Mouse (Mus musculus) heart, adult 2 months (tissue): ENCODE results near the gene Cfap97d1.

Source experiments
- CTCF ChIP-seq: fragments of 200-600 bp; IDR thresholded peaks from 2 replicates; pipeline ENCODE4 v1.8.1; 2022; ENCODE audit warnings: antibody characterized with exemption, mild to moderate bottlenecking, moderate library complexity
- EP300 ChIP-seq: fragments of 200-500 bp; IDR thresholded peaks from 2 replicates; pipeline ENCODE4 v1.6.1; 2011; ENCODE audit warnings: low read depth, low read length, control low read depth; ENCODE audit not compliant: insufficient read depth
- POLR2A ChIP-seq: fragments of 200-500 bp; IDR thresholded peaks from 2 replicates; pipeline ENCODE4 v1.6.1; 2011; ENCODE audit warnings: mild to moderate bottlenecking, low read depth, low read length, control low read depth; ENCODE audit not compliant: insufficient read depth

DNA sequence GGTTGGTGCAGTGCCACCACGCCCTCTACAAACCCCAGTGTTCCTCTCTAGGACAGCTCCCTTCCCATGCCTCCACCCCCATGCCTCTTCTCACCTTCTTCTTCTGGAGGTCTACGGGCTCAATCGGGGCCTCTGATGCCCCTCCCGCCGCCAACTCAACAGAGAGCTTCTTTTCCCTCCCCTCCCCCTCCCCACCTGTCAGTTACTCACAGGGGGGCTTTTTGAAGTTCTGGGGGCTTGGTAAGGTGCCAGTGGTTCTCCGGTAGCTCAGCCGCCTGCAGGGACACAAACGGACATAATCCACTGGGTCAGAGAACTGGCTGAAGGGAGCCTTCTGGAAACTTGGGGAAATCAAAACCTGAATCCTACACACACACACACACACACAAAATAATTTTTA, 27.4 kb downstream of the Cfap97d1 start:
- TF ChIP-seq POLR2A (no peak), CTCF (no peak), EP300 (no peak)
